Mouse (Mus musculus): ENCODE data around the gene Ahdc1. TPM values are rescaled to one million over a fixed set of nuclear protein-coding genes. Genes with fewer than 3 reads are reported as not detected.
"Not testable (repeated sequence)": the region's sequence is repeated elsewhere in the genome, so short reads cannot be mapped to it uniquely, and the experiment has no call there.

The Ahdc1 gene
- polyA plus RNA-seq, 1 experiment from 2014 or later = 2.4 TPM

DNA sequence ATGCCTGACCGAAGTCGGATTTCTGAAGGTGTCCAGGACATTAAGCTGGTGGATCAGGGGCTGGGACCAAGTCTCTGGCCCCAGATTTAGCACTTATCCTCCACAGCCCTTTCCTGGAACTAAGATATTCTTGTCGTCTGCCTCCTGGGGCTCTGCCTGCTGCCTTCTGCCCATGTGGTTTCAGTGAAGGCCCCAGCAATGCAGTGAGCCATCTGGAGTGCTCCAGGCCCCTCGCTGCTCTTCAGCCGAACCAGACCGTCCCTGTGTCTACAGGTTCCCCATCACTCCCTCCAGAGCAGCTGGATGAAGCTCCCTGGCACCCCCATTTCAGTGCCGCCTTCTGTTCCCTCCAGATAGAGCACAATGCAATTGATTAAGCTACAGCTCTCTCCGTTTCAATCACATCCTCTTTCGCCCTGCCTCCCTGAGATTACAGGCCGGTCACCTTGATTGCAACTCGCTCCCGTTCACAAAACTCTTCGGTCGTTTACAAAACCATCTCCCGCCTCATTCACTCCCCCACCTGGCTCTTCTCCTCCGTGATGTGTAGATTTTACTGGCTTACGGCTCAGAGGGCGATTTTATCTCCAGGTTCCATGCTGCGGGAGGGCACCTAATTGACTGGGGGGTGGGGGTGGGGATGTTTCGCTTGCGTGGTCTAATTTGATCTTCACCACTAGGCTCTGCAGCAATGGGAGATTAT is 7.6 kb upstream of the Ahdc1 start:
- no peaks in the 10 kb centered on the region; the same call in 1 of the 2 replicates for H3K4me1 ChIP-seq (replicated peaks; ENCODE audit: control insufficient read depth, insufficient read depth, low read length)
- no peaks in the 10 kb centered on the region for H3K27me3 ChIP-seq (replicated peaks; ENCODE audit: control insufficient read depth, insufficient read depth, low read length)
- no peak for ATAC-seq
- no peak overlapping the region for H3K4me2 ChIP-seq (replicated peaks; ENCODE audit: low read depth)
- H3K4me3 ChIP-seq (ENCODE audit: low read depth, low read length) = no peak overlapping the region
- H3K9me3 ChIP-seq (ENCODE audit: control insufficient read depth) = no peaks in the 10 kb centered on the region
- no peaks in the 10 kb centered on the region for H3K36me3 ChIP-seq (ENCODE audit: control insufficient read depth, insufficient read depth)
- no peak overlapping the region for H3K27ac ChIP-seq (ENCODE audit: low read depth, low read length)
- WGBS = 60% methylated on average over 21 of the region's 21 CpGs
- H3K9ac ChIP-seq (ENCODE audit: low read depth, low read length) = no peak overlapping the region
- TF ChIP-seq CTCF (IDR thresholded peaks at IDR 0.05; ENCODE audit: low read depth) = no peak

DNA sequence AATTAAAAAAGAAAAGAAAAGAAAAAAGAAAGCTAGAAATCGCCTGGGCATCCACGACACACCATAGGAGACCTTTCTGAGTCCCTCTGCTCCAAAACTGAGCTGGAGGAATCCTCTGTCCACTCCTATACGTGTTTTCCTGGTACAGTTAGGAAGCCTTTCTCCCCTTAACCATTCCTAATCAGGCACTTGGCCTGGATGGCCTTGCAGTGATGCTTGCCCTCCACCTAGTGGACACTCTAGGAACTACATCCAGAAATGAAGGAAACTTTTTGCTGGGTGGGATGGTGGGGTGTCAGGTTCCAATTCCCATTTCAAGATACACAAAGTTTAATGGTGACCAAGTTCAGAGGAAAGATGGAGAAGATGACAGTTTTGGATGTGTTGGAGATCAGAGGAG is 5.8 kb upstream of the Ahdc1 start:
- peak; percentile 100 for TF ChIP-seq CTCF (IDR thresholded peaks at IDR 0.05; ENCODE audit: low read depth)
- H3K27me3 ChIP-seq (replicated peaks; ENCODE audit: control insufficient read depth, insufficient read depth, low read length) = no peaks in the 10 kb centered on the region
- peak; percentile 23; the same call in 1 of the 2 replicates for ATAC-seq
- H3K36me3 ChIP-seq (ENCODE audit: control insufficient read depth, insufficient read depth) = no peaks in the 10 kb centered on the region
- no peak overlapping the region for H3K27ac ChIP-seq (ENCODE audit: low read depth, low read length)
- H3K4me1 ChIP-seq (replicated peaks; ENCODE audit: control insufficient read depth, insufficient read depth, low read length) = no peaks in the 10 kb centered on the region; the same call in 1 of the 2 replicates
- no peaks in the 10 kb centered on the region for H3K9me3 ChIP-seq (ENCODE audit: control insufficient read depth)
- no peak overlapping the region for H3K4me3 ChIP-seq (ENCODE audit: low read depth, low read length)
- WGBS = 5% methylated on average over 3 of the region's 3 CpGs
- H3K4me2 ChIP-seq (replicated peaks; ENCODE audit: low read depth) = no peak overlapping the region
- no peak overlapping the region for H3K9ac ChIP-seq (ENCODE audit: low read depth, low read length)

- not testable (repeated sequence) for H3K27ac ChIP-seq (ENCODE audit: low read depth, low read length); H3K9ac ChIP-seq (ENCODE audit: low read depth, low read length); H3K36me3 ChIP-seq (ENCODE audit: control insufficient read depth, insufficient read depth); H3K4me1 ChIP-seq (replicated peaks; ENCODE audit: control insufficient read depth, insufficient read depth, low read length); H3K27me3 ChIP-seq (replicated peaks; ENCODE audit: control insufficient read depth, insufficient read depth, low read length); H3K4me2 ChIP-seq (replicated peaks; ENCODE audit: low read depth); H3K4me3 ChIP-seq (ENCODE audit: low read depth, low read length); H3K9me3 ChIP-seq (ENCODE audit: control insufficient read depth); ATAC-seq
- 57% methylated on average over 6 of the region's 6 CpGs for WGBS
Measured at GRCm38 (mm10) chr4:133005885-133006451, 5.1 kb upstream of the Ahdc1 start.

GRCm38 (mm10) chr4:133007513-133008380 is 3.3 kb upstream of the Ahdc1 start:
- TF ChIP-seq CTCF (IDR thresholded peaks at IDR 0.05; ENCODE audit: low read depth) = no peak
- Histone ChIP-seq H3K36me3 (ENCODE audit: control insufficient read depth, insufficient read depth) (no peaks in the 10 kb centered on the region), H3K4me2 (replicated peaks; ENCODE audit: low read depth) (no peak overlapping the region), H3K4me1 (replicated peaks; ENCODE audit: control insufficient read depth, insufficient read depth, low read length) (no peaks in the 10 kb centered on the region; the same call in 1 of the 2 replicates), H3K27ac (ENCODE audit: low read depth, low read length) (no peak overlapping the region), H3K9ac (ENCODE audit: low read depth, low read length) (no peak overlapping the region), H3K4me3 (ENCODE audit: low read depth, low read length) (no peak overlapping the region), H3K27me3 (replicated peaks; ENCODE audit: control insufficient read depth, insufficient read depth, low read length) (no peaks in the 10 kb centered on the region), H3K9me3 (ENCODE audit: control insufficient read depth) (no peaks in the 10 kb centered on the region)
- WGBS = 35% methylated on average over 15 of the region's 15 CpGs
- ATAC-seq = no peak

GRCm38 (mm10) chr4:133009131-133009530 is 1.9 kb upstream of the Ahdc1 start:
- Histone ChIP-seq H3K27me3 (replicated peaks; ENCODE audit: control insufficient read depth, insufficient read depth, low read length) (no peaks in the 10 kb centered on the region), H3K4me3 (ENCODE audit: low read depth, low read length) (no peak overlapping the region), H3K4me1 (replicated peaks; ENCODE audit: control insufficient read depth, insufficient read depth, low read length) (no peaks in the 10 kb centered on the region; the same call in 1 of the 2 replicates), H3K9me3 (ENCODE audit: control insufficient read depth) (no peaks in the 10 kb centered on the region), H3K9ac (ENCODE audit: low read depth, low read length) (no peak overlapping the region), H3K27ac (ENCODE audit: low read depth, low read length) (no peak overlapping the region), H3K36me3 (ENCODE audit: control insufficient read depth, insufficient read depth) (no peaks in the 10 kb centered on the region), H3K4me2 (replicated peaks; ENCODE audit: low read depth) (no peak overlapping the region)
- WGBS = 2% methylated on average over 4 of the region's 4 CpGs
- no peak for ATAC-seq
- TF ChIP-seq CTCF (IDR thresholded peaks at IDR 0.05; ENCODE audit: low read depth) = peak; percentile 90

- no peak for ATAC-seq
- Histone ChIP-seq H3K27ac (ENCODE audit: low read depth, low read length) (no peak overlapping the region), H3K4me1 (replicated peaks; ENCODE audit: control insufficient read depth, insufficient read depth, low read length) (no peaks in the 10 kb centered on the region; the same call in 1 of the 2 replicates), H3K27me3 (replicated peaks; ENCODE audit: control insufficient read depth, insufficient read depth, low read length) (no peaks in the 10 kb centered on the region), H3K36me3 (ENCODE audit: control insufficient read depth, insufficient read depth) (no peaks in the 10 kb centered on the region), H3K9ac (ENCODE audit: low read depth, low read length) (no peak overlapping the region), H3K4me3 (ENCODE audit: low read depth, low read length) (no peak overlapping the region), H3K4me2 (replicated peaks; ENCODE audit: low read depth) (no peak overlapping the region), H3K9me3 (ENCODE audit: control insufficient read depth) (no peaks in the 10 kb centered on the region)
- WGBS = 63% methylated on average over 5 of the region's 5 CpGs
- no peak for TF ChIP-seq CTCF (IDR thresholded peaks at IDR 0.05; ENCODE audit: low read depth)
Measured at GRCm38 (mm10) chr4:133009676-133010075, 1.4 kb upstream of the Ahdc1 start.

All from intestine, postnatal 0 days (tissue).